Mouse (Mus musculus): Measurements from ENCODE around the gene Ccdc190.

The Ccdc190 gene

GRCm38 (mm10) chr1:169928454-169928971, at the start of gene Ccdc190:
TSS of gene Ccdc190 (plus strand) at chr1:169928648.
- DNase-seq (ENCODE audit: low read depth, low spot score): no peak

- DNase-seq (ENCODE audit: low read depth, low spot score): no peak
These were observed 49.4 kb upstream of the Ccdc190 start for GRCm38 (mm10) chr1:169879060-169879459.

GRCm38 (mm10) chr1:169880181-169880580, 48.3 kb upstream of the Ccdc190 start:
- DNase-seq (ENCODE audit: low read depth, low spot score): no peak

DNA sequence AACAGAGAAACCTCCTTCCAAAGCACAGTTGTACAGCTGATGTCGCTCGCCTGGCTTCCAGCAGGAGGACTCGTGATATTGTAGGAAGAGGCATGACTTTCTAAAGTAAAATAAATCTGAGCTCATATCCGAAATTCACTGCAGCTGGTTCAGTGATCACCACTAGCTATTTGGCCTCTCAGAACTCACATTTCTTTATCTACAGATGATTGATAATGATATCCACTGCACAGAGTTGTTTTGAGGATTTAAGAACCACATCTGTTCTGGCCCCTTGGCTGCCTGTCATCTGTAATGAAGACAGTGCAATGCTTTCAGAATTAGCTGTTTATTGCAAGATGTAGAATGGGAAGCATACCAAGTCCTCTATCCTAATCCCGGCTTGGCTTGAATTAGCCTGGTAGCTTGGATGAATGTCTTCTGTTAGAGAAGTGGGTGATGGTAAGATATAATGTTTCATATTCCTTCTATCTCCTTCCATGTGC, 45.3 kb upstream of the Ccdc190 start:
- DNase-seq (ENCODE audit: low read depth, low spot score): no peak

GRCm38 (mm10) chr1:169889250-169889649, 39.2 kb upstream of the Ccdc190 start:
- DNase-seq (ENCODE audit: low read depth, low spot score): no peak

DNA sequence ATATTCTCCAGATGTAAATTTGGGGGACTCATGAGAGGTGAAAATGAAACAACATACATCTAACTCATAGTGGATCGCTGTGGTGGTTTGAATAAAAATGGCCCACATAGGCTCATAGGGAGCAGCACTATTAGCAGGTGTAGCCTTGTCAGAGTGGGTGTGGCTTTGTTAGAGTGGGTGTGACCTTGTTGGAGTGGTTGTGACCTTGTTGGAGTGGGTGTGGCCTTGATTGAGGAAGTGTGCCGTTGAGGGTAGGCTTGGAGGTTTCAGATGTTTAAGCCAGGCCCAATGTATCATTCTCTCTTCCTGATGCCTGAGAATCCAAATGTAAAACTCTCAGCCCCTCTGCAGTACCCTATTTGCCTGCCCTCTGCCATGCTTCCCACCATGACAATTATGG, 34.5 kb upstream of the Ccdc190 start:
- DNase-seq (ENCODE audit: low read depth, low spot score): no peak

DNA sequence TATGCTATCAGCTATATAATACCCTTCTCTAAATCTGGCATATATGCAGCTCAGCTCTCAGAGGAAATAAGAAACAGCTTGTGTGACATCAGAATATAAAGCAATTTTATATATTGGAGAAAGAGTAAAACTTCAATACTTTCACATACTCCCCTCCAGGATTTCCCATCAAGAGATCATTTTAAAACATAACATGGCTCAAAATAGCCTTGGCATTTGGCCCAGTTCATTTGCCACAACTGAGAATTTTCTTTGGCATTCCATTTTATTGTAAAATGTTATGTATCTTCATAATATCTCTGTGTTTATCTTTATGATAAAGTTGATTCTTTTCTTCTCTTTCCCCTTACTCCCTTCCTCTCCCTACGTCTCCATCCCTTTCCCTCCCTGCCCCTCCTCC, 32.8 kb upstream of the Ccdc190 start:
- DNase-seq (ENCODE audit: low read depth, low spot score): no peak

DNA sequence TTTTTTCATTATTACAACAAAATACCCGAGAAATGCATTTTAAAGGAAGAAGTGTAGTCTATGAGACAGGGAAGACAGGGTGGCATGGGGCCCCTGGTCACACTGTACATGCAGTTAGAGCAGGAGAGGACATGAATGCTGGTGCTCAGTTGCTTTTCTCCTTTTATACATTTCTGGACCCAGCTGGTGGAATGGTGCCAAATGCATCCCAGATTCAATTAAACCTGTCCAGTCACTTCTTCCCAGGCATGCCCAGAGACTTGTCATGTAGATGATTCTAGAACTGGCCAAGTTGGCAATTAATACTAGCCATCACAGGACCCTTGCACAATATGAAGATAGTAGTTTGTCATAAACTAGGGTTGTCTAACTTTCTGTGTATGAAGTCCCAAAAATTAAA, 30.5 kb upstream of the Ccdc190 start:
- DNase-seq (ENCODE audit: low read depth, low spot score): no peak

DNA sequence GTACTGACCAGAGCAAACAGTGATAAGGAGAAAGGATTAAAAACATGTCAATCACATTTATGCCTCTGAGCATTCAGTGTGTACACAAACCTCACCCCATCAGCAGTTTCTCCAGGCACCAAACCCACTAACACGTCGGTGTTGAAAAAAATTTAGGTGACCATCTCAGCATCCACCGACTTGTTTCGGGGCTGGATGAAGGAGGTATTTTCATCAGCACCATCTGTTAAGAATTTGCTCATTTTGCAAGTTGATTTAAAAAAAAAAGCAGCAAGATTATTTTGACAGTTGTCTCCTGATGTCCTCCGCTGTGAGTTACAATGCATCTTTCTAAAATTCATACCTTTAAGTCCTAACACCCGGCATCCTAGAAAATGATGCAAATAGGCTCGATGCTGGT, 29.8 kb upstream of the Ccdc190 start:
- DNase-seq (ENCODE audit: low read depth, low spot score): no peak

- no peak for DNase-seq (ENCODE audit: low read depth, low spot score)
These were observed 27.6 kb upstream of the Ccdc190 start for GRCm38 (mm10) chr1:169900771-169901336.

- no peak for DNase-seq (ENCODE audit: low read depth, low spot score)
These were observed 19.3 kb upstream of the Ccdc190 start for GRCm38 (mm10) chr1:169909163-169909562.

GRCm38 (mm10) chr1:169909659-169910058, 18.8 kb upstream of the Ccdc190 start:
- no peak for DNase-seq (ENCODE audit: low read depth, low spot score)

GRCm38 (mm10) chr1:169910751-169911150, 17.7 kb upstream of the Ccdc190 start:
- DNase-seq (ENCODE audit: low read depth, low spot score): no peak

GRCm38 (mm10) chr1:169911526-169911925, 16.9 kb upstream of the Ccdc190 start:
- no peak for DNase-seq (ENCODE audit: low read depth, low spot score)

DNA sequence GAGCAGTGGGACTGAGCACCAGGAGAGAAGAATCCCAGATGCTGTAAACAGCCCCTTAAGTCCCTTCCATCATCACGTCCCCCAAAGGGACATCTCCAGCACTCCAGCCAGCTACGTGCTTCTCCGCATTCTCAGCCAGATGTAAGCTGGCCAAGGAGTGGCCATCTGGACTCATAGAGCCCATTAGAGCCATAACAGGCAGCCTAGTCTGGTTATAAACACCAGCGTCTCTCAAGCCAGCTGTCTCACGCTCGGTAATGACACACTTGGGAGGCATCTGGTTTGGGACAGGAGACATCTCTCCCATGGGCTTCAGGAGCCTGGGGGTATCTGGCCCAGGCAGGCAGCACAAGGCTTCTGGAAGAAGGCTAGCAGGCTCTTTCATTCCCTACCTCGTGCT, 11.8 kb upstream of the Ccdc190 start:
- peak; percentile 22 for DNase-seq (ENCODE audit: low read depth, low spot score)

DNA sequence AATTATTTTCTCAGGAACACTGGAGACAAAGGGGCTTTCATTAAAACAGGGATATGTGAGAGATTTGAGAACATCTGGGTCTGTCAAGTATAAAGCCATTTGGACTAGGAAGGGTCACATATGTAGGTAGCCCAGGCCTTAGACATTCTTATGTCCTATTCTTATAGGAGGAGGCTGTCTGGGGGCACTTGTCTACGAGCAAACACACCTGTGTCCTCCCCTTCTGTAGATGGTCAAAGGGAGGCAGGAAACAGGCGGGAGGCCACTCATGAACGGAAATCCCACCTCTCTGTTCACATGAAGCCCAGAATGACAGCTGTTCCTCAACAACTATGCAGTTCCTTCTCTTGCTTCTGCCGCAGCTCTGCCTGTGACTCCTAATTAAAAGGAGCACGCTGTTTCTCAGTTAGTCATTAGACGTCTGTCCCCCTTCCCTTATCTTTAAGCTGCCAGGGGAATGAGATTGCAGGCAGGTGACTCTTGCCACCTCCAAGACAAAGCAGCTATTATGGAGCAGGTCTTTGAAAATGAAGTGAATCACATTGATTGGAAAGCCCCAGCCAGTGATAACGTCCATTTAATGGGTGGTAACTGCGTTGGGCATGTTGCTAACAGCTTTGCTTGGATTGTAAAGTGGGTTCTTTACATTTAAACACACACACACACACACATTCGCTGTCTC, 11.2 kb upstream of the Ccdc190 start:
- no peak for DNase-seq (ENCODE audit: low read depth, low spot score)

GRCm38 (mm10) chr1:169917998-169918397, 10.4 kb upstream of the Ccdc190 start:
- peak; percentile 55 for DNase-seq (ENCODE audit: low read depth, low spot score)

- DNase-seq (ENCODE audit: low read depth, low spot score): peak; percentile 72
These were observed 9.2 kb upstream of the Ccdc190 start for GRCm38 (mm10) chr1:169919211-169919610.

GRCm38 (mm10) chr1:169921710-169922211, 6.7 kb upstream of the Ccdc190 start:
- DNase-seq (ENCODE audit: low read depth, low spot score): peak; percentile 26

GRCm38 (mm10) chr1:169924567-169924966, 3.9 kb upstream of the Ccdc190 start:
- DNase-seq (ENCODE audit: low read depth, low spot score): no peak

DNA sequence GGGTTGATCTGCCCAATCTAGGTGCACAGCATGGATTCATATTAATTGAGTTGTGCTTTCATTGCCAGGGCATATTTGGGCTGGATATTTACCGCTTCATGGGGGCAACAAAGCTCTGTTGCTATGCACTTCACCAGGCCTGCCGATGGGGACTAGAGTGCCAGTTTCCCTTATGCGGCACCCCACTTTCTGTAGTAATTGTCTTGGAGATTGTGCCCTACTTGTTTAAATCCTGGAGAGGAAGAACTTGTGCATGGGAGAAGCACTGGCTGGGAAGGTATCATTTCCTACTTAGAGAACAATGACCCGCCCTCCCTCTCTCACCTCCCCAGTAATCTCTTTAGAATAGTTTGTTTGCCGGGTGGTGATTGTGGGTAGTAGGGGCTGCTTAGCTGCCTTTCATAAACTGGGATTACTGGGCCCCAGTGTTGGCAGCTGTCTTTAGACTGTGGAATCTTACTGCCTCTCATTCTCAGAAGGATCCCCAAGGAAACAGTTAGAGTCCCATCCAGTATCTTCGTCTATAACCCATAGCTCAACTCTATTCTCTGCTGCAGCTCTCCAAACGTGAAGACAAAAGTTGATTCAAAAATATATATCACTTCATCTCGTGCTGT, 587 bp upstream of the Ccdc190 start:
- no peak for DNase-seq (ENCODE audit: low read depth, low spot score)

DNA sequence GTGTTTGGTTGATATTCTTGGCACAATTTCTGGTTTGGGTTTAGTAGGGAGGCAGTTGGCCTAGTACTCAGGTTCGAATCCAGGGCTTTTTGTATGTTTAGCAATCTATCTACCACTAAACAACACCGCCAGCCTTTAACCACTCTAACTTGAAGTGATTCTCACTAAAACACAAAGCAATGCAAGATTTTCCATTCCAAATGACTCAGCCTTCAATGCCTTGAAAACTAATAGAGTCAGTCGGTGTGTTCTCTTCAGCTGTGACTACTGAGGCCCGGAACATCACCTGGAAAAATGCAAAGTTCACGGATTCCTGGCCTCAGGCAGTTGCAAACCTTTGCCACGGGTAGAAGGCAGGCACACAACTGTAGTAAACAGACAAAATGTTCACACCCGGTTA, 3.2 kb downstream of the Ccdc190 start:
- no peak for DNase-seq (ENCODE audit: low read depth, low spot score)
